Mouse (Mus musculus) liver, postnatal 0 days (tissue): Measurements from ENCODE around the gene Frmd5.

Experiments used
- CTCF ChIP-seq: sonication (generic); IDR thresholded peaks from 2 replicates; pipeline ENCODE4 v1.5.1; 2016; ENCODE audit warnings: antibody characterized with exemption, low read depth
- EP300 ChIP-seq: IDR thresholded peaks from 2 replicates; pipeline ENCODE4 v1.6.1; 2016; ENCODE audit warnings: antibody characterized with exemption, low read depth, mild to moderate bottlenecking

GRCm38 (mm10) chr2:121728907-121729575 is 77.8 kb downstream of the Frmd5 start:
- TF ChIP-seq EP300 = no peak
- no peak for TF ChIP-seq CTCF
